Mouse (Mus musculus) bone marrow macrophage, adult 2 months (primary cell): ENCODE results near the gene Mb. TPM values are rescaled to one million over a fixed set of nuclear protein-coding genes. Genes with fewer than 3 reads are reported as not detected.
"Not testable (repeated sequence)": the region's sequence is repeated elsewhere in the genome, so short reads cannot be mapped to it uniquely, and the experiment has no call there.

Experiments used
- H3K27ac ChIP-seq: 2 replicates; pipeline ENCODE4 v1.5.1; 2012; ENCODE audit warnings: low read depth, low read length; ENCODE audit not compliant: insufficient read depth
- H3K4me1 ChIP-seq: 2 replicates; pipeline ENCODE4 v1.6.1; 2012; ENCODE audit warnings: low read length; ENCODE audit not compliant: control insufficient read depth, insufficient read depth
- H3K4me3 ChIP-seq: 2 replicates; pipeline ENCODE4 v1.5.1; 2012; ENCODE audit warnings: mild to moderate bottlenecking, low read length, moderate library complexity; ENCODE audit not compliant: insufficient read depth
- CTCF ChIP-seq: IDR thresholded peaks from 2 replicates; pipeline ENCODE4 v1.5.1; 2012; ENCODE audit warnings: low read depth, mild to moderate bottlenecking, low read length, moderate library complexity
- POLR2A ChIP-seq: IDR thresholded peaks from 2 replicates; pipeline ENCODE4 v1.6.1; 2012; ENCODE audit warnings: mild to moderate bottlenecking, low read depth, low read length, borderline replicate concordance
- polyA plus RNA-seq: library from polyadenylated mRNA; stranded (reverse); fragments of >200 nt; gene quantifications from 2 replicates; pipeline ENCODE4 v1.2.4, GENCODE M21; 2012; ENCODE audit not compliant: missing spikeins, insufficient read depth, insufficient read length

The Mb gene
- polyA plus RNA-seq, 1 experiment: not detected

DNA sequence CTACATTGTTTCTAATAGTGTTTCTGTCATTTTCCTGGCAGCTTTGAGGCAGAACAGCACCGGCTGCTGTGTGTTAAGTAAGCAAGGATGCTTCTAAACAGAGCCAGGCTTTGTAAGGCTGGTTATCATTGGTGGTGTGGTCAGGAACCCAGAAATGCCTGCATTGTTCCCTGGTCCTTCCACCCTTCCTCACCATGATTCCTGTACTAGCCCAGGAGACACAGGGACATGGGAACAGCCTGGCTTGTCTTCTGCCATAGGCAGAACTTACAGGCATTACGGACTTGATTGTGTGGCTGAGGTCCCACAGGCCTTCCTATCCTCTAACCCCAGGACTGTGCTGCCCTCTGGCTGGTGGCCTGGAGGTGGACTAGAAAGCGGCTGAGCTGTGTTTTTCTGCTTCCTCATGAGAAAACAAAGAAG lies 18.0 kb upstream of the Mb start:
- no peak overlapping the region for H3K4me3 ChIP-seq
- TF ChIP-seq POLR2A (no peak), CTCF (no peak)
- H3K27ac ChIP-seq: no peak overlapping the region
- H3K4me1 ChIP-seq: no peaks in the 10 kb centered on the region

DNA sequence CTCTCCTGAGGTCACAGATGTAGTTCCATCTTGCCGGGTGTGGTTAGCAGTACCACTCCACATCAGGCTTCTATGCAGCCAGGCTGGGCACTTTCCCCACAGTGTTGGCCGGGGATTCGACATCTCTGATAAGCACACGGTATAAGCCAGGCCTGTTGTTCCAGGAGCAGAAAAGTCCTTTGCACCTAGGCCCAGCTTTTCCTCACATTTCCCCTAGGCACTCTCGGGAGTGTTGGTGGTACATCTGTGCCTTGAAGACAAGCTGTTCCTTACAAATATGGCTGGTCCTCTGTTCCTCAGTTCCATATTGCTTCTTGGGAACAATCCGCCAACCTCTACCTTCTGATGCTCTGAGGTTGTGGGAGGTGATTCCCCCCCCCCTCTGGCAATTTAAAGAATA lies 15.8 kb upstream of the Mb start:
- no peak for TF ChIP-seq POLR2A
- TF ChIP-seq CTCF: no peak
- Histone ChIP-seq H3K4me1 (no peaks in the 10 kb centered on the region), H3K4me3 (no peak overlapping the region), H3K27ac (no peak overlapping the region)

DNA sequence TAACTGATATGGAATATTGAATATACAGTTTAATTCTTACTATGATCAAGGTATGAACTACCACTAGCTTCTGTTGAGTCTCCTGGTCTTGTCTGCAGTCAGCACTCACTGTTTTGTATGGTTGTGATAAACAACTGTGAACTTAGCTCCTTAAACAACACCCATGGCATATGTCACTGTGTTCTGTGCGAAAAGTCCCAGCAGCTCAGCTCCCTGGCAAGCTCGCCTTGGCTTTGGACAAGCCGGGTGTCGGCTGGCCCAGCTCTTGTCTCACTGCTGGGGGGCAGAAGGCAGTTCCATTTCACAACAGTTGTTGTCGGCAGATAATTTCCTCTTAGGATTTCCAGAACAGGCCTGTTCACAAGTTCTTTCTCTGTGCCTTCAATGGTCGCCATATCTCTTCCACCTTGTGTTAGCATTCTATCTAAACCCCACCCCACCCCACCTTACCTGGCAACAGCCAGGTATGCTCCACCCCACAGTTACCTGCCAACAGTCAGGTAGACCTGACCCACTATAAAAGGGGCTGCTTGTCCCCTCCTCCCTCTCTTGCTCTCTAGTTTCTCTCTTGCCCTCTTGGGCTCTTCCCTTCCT lies 14.9 kb upstream of the Mb start:
- no peak overlapping the region for H3K27ac ChIP-seq
- no peak overlapping the region for H3K4me3 ChIP-seq
- TF ChIP-seq CTCF (no peak), POLR2A (no peak)
- no peaks in the 10 kb centered on the region for H3K4me1 ChIP-seq

DNA sequence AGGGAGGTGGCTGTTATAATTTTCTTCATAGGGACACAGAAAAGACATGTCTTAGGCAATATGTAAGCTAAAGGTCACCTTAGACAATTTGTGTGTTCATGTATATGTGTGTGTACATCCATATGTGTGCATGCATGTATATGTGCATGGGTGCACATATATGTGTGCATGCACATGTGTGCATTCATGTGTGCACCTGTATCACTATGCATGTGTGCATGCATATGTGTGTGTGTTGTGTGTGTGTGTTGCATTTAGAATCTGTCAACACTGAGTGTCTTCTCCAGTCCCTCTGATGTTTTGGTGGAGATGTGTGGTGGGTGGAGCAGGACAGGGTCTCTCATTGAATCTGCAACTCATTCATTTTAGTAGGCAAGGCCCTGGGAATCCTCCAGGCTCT lies 12.3 kb upstream of the Mb start:
- no peak overlapping the region for H3K4me3 ChIP-seq
- H3K27ac ChIP-seq: no peak overlapping the region
- no peaks in the 10 kb centered on the region for H3K4me1 ChIP-seq
- TF ChIP-seq POLR2A (no peak), CTCF (no peak)

DNA sequence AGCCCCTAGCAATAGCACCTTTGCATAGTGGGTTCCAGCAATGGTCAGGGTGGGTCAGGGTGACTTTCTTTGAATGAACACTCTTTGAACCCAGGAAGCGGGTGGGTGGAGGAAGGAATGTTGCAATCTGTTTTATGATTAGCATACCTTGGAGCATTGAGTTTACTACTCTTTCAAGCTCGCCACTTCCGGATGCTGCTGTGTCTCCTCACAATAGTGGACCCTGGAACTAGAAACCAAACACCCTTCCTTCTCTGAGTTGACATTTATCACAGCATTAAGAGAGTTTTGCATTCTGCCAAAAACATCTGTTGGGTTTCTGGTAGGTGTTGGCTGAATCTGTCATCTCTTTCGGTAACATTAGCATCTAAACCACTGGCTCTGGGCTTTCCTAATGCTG lies 8.9 kb upstream of the Mb start:
- not testable (repeated sequence) for H3K4me1 ChIP-seq, H3K27ac ChIP-seq, H3K4me3 ChIP-seq

DNA sequence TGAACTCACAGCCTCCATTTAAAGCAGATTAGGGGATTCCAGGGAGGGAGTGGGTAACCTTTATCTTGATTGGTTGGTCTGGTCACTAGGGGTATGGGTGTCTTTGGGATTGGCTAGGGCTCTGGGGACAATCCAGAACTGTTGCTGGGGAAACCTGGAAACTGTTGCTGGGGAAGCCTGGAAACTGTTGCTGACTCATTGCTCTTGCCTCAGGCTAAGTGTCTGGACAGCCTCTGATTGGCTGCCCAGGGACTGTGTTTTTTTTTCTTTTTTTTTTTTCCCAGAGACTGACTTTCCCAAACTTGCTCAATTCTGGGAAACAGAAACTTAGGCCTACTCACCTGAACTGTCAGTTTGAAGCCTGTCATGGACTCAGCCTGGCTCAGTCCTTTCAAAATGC lies 8.1 kb upstream of the Mb start:
- Histone ChIP-seq H3K4me3 (no peak overlapping the region), H3K4me1 (no peaks in the 10 kb centered on the region), H3K27ac (no peak overlapping the region)
- TF ChIP-seq POLR2A: no peak

DNA sequence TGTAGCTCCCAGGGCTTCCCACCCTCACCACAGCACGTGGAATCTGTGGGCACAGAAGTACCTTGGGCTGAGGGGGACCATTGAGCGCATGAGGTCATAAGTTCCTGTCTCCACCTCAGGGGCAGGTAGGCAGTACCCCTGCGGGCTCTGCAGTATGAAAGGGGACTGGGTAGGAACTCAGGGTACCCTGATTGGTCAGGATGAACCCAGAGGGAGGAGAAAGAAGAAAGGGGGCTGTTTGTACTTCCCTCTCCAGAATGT lies 6.3 kb upstream of the Mb start:
- no peaks in the 10 kb centered on the region for H3K4me1 ChIP-seq
- no peak overlapping the region for H3K27ac ChIP-seq
- no peak for TF ChIP-seq CTCF
- TF ChIP-seq POLR2A: no peak
- no peak overlapping the region for H3K4me3 ChIP-seq

DNA sequence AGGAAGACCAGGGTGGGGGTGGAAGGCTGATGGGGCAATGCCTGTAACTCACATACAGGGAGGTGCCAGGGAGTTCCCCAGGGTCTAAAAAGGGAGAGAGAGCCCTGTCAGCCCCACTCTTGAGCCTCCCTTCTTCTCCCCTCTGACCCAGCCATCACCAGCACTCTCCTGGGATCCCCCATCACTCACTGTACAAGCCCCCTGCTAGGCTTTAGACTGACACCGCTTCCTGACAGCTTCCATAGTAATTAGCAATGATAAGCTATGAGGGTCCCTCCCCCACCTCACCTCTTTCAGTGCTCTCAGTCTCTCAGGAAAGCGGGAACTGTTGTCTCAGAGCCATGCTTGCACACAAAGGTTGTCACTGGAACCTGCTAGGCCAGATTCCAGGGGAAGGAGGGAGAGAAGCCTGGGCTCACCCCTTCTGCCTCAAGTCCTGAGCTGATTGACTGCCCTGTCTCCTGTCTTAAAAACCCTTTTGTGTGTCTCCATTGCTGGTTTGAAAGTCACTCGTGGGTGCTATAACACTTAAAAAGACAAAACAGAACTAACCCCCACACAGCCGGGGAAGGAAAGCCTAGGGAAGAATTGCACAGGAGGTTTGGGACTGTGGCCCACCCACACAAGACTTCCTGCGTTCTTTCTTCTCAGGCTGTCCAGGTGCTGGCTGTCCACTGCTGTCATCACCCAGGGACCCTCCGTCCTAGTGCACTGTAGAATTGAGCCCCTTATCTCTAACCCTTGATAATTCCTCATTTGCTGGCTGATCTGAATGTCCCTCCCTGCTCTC lies 5.7 kb upstream of the Mb start:
- no peak for TF ChIP-seq POLR2A
- TF ChIP-seq CTCF: no peak
- Histone ChIP-seq H3K27ac (no peak overlapping the region), H3K4me1 (no peaks in the 10 kb centered on the region), H3K4me3 (no peak overlapping the region)

DNA sequence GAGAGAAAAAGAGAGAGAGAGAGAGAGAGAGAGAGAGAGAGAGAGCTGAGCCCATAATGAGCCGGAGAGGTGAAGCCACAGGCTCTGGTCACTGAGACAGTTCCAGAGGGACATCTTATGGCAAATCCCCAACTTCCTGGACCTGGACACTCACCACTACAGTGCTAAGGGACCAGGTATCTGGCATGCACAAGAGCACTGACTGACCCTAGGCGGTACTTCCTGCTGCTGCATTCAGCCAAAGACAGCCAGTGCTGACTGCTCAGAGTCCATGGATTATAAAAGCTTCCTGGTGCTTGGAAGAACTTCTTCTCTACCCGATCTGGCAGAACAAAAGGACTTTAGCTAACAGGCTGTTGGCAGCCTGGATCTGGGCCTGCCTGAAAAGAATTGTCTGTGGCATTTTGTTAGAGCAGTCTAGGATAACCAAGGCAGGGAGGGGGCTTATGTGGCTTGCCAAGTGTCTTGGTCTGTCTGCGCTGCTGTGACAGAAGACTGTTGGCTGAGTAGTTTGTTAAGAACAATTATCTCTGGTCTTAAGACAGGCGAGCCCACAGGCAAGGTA lies 4.2 kb upstream of the Mb start:
- Histone ChIP-seq H3K27ac (no peak overlapping the region), H3K4me1 (no peaks in the 10 kb centered on the region), H3K4me3 (no peak overlapping the region)
- TF ChIP-seq CTCF (no peak), POLR2A (no peak)

DNA sequence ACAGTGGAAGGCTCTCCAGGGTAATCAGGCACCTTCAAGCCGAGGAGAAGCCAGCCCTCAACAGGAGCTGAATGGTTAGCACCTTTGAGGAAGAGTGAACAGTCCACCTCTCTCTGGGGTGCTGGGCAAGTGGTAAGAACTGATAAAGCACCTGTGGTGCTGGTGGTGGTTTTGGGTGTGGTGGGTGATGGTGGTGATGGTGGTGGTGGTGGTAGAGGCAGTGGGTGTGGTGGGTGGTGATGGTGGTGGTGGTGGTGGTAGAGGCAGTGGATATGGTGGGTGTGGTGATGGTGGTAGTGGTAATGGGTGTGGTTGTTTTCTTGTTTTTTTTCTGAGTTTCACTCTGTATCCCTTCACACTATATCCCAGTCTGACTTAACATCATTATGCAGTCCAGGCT lies 2.6 kb upstream of the Mb start:
- Histone ChIP-seq H3K4me1 (no peaks in the 10 kb centered on the region), H3K27ac (no peak overlapping the region), H3K4me3 (no peak overlapping the region)
- TF ChIP-seq POLR2A (no peak), CTCF (no peak)

DNA sequence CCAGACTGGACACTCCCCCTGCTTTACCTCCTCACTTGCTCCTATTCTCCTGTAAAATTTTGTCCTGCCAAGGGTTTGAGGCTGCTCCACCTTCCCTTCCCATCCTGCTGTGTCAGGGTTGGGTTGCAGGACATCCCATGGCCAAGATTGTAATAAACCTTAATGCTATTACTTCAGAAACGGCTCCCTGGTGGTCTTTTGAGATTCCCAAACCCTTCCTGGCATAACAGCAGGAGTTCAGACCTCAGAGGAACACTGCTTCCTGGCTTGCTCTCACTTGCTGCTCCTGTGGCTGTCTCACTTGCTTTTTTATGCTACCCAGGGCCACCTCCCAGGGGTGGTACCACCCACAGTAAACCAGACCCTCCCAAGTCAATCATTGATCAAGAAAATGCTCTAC lies 1.7 kb upstream of the Mb start:
- H3K4me3 ChIP-seq: no peak overlapping the region

More for the DNA sequence above, 1.7 kb upstream of the Mb start:
- TF ChIP-seq CTCF (no peak), POLR2A (no peak)
- Histone ChIP-seq H3K4me1 (no peaks in the 10 kb centered on the region), H3K27ac (no peak overlapping the region)
